Mouse (Mus musculus): ENCODE data around the gene Slc39a10.

DNA sequence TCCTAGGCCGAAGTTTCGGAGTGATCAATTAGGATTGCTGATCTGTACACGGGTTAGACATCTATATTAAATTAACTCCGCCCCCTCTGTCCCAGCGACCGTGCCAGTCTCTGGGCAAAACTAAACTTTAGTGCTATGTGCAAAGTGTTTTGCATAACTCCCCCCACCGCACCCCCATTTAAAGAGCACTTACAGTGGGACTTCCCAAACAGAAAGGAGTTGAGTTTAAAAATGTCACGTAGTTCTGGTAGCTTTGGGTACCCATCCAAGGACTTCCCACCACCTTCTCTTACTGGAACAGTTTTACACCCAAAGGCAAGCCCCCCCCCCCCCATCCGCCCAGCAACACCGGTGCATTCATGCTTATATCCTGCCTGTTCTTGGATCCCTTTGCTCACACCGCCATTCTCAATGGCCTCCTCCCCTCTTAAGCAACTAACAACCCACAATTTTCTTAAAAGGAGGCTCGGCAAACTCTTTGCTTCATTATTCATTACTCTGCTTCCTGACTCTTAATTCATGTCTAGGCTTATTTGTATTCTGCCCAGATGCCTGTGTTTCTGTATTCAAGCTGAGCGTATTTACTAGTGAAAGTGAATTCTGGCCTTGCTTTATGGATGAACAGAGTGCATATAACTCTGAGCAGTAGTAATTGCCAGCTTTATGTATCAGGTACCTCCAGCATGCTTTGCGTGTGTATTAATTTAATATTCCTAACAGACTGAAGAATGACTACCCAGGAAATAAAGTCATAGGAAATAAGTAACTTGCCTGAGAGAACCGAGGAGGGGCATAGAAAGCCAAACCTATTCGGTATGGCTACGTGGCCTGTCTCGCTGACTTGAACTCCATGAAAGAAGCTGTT, 38.4 kb downstream of the Slc39a10 start:
- TF ChIP-seq MAFK (IDR thresholded peaks at IDR 0.05; ENCODE audit: insufficient read depth, low read depth, low read length) (no peak), HCFC1 (IDR thresholded peaks at IDR 0.05; ENCODE audit: borderline replicate concordance, insufficient read depth, low read length) (no peak), ZC3H11A (IDR thresholded peaks at IDR 0.05; ENCODE audit: borderline replicate concordance, low read depth, low read length) (no peak), CHD2 (IDR thresholded peaks at IDR 0.05; ENCODE audit: low read depth, low read length) (no peak), ZNF384 (IDR thresholded peaks at IDR 0.05; ENCODE audit: low read depth, low read length) (no peak)
